Mouse (Mus musculus): ENCODE results near the gene Npm1.

DNA sequence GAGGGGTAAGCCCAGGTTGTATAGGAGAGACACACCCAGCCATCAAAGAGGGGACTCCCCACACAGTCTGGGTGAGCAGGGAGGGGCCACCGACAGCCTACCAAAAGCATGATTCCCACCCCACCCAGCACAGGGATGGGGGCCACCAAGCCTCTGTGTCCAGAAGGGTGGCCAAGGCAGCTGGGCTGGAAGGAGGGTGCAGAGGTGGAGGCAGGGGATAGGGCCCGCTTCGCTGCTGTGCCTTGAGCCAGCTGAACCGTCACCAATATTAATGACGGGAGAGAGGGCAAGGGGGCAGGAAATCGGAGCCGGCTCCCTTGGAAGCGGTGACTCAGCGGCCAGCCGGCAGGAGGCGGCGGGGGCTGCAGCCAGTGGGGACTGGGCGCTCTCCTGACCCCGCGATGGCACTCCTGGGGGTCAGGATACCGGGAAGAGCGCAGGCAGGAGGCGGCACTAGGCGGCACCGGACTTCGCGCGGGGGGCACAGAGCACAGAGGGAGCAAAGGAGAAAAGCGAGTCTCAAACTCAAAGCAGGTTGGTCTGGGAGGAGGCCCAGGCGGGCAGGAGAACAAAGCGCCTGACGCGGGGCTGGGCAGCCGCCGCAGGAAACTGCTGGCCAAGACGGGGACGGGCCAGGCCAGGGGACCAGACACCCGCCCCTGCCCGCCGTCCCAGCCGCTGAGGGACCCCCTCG lies 40.3 kb downstream of the Npm1 start:
- no peak for TF ChIP-seq POLR2A (IDR thresholded peaks at IDR 0.05; ENCODE audit: borderline replicate concordance, insufficient read depth, low read length)
- TF ChIP-seq CTCF (IDR thresholded peaks at IDR 0.05; ENCODE audit: borderline replicate concordance, insufficient read depth, low read depth, low read length): no peak
